Mouse (Mus musculus): ENCODE measurements at regions not wholly inside any gene's neighbourhood (a gene's known extent, or its start where the extent isn't known, plus 50 kb on each side); places are given as distances from the start of the nearest gene placed in this dataset.

DNA sequence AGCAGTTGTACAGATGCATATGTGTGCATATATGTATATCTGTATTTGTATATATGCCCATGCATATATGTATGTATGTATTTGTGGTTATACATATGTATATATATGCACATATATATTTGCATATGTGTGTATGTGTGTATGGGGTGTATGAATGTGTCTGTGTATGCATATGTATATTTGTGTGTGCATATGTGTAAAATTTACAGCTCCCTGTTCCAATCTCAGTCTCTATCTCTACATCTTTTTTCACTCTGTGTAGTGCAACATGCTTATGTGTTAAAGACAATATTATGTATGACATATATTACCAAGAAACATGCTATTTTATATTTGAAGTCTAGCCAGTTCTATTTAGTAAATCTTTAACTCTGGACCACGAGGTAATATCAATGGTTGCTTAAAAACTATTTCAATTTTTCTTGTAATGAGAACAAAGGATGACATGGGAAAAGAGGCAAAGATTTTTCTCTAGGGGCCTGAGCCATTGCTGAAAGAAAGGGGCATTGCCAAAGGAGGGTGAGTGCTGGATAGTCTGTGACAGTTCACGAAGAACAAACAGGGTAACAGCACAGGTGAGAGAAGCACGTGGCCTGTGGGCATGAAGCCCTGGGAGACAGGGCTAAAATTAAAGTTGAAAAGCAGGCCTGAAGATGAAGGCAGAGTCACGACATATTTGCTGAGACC, 769.0 kb downstream of the Ryr2 start:
- Histone ChIP-seq H3K4me2 (ENCODE audit: insufficient read depth, low read depth, poor library complexity, severe bottlenecking) (no peak overlapping the region), H3K9me3 (replicated peaks; ENCODE audit: low read length) (no peaks in the 10 kb centered on the region), H3K4me1 (ENCODE audit: control insufficient read depth in 1 of 2, insufficient read depth in 2 of 2) (no peaks in the 10 kb centered on the region), H3K4me3 (replicated peaks in 1 of 3; ENCODE audit: low read depth in 2 of 3, low read length in 2 of 3, poor library complexity in 1 of 3) (no peak overlapping the region), H3K9ac (ENCODE audit: insufficient read depth, low read depth) (no peak overlapping the region), H3K27ac (ENCODE audit: insufficient read depth, low read depth) (no peak overlapping the region), H3K36me3 (replicated peaks in 1 of 2; ENCODE audit: control insufficient read depth in 1 of 2, insufficient read depth in 1 of 2, low read length in 1 of 2) (no peaks in the 10 kb centered on the region), H3K27me3 (replicated peaks) (no peaks in the 10 kb centered on the region), H3K79me2 (replicated peaks; ENCODE audit: control insufficient read depth, extremely low read depth, insufficient read depth, poor library complexity, severe bottlenecking) (no peaks in the 10 kb centered on the region)
- TF ChIP-seq USF2 (conservative IDR thresholded peaks at IDR 0.05; ENCODE audit: low read depth, low read length) (no peak), POLR2A (IDR thresholded peaks at IDR 0.05; ENCODE audit: low read depth, low read length) (no peak), PAX5 (IDR thresholded peaks at IDR 0.05; ENCODE audit: low read length) (no peak), CHD2 (IDR thresholded peaks at IDR 0.05; ENCODE audit: low read length) (no peak), EP300 (IDR thresholded peaks at IDR 0.05; ENCODE audit: low read length) (no peak), MAFK (IDR thresholded peaks at IDR 0.05; ENCODE audit: insufficient replicate concordance, low read length) (no peak), MAX (IDR thresholded peaks at IDR 0.05; ENCODE audit: low read length) (no peak)
- DNase-seq (ENCODE audit: extremely low read depth): no peak
- dilution Hi-C loops (cut with MboI; ENCODE audit: extremely low pct_ligation_motif_present, extremely low pct_unique_long_range_greater_than_20kb, low sequenced_read_pairs): no loop called here
- in situ Hi-C loops (cut with MboI; ENCODE audit: low pct_ligation_motif_present, low pct_unique_long_range_greater_than_20kb, low sequenced_read_pairs): no loop called here

DNA sequence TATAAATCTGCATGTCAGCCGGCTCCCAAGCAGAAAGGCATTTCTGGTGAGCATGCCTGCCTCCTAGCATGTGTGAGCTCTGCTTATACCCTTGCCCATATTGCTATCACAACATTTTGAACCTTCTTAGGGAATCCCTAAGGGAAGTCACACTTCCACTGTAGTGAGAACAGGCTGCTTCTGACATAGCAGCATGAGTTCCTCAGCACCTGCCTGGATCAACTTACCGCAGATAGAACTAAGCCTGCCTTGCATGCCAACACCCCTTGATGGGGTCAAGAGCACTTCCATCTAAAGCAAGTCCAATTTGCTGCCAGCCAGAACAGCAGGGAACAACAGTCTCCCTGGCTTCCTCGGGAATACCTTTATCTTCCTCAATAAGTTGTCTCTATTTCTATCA, 769.8 kb downstream of the Ryr2 start:
- in situ Hi-C loops (cut with MboI; ENCODE audit: low pct_ligation_motif_present, low pct_unique_long_range_greater_than_20kb, low sequenced_read_pairs): no loop called here
- no peak for DNase-seq (ENCODE audit: extremely low read depth)
- Histone ChIP-seq H3K9ac (ENCODE audit: insufficient read depth, low read depth) (no peak overlapping the region), H3K4me2 (ENCODE audit: insufficient read depth, low read depth, poor library complexity, severe bottlenecking) (no peak overlapping the region), H3K27me3 (replicated peaks) (no peaks in the 10 kb centered on the region), H3K4me1 (ENCODE audit: control insufficient read depth in 1 of 2, insufficient read depth in 2 of 2) (no peaks in the 10 kb centered on the region), H3K4me3 (replicated peaks in 1 of 3; ENCODE audit: low read depth in 2 of 3, low read length in 2 of 3, poor library complexity in 1 of 3) (no peak overlapping the region), H3K79me2 (replicated peaks; ENCODE audit: control insufficient read depth, extremely low read depth, insufficient read depth, poor library complexity, severe bottlenecking) (no peaks in the 10 kb centered on the region), H3K36me3 (replicated peaks in 1 of 2; ENCODE audit: control insufficient read depth in 1 of 2, insufficient read depth in 1 of 2, low read length in 1 of 2) (no peaks in the 10 kb centered on the region), H3K27ac (ENCODE audit: insufficient read depth, low read depth) (no peak overlapping the region), H3K9me3 (replicated peaks; ENCODE audit: low read length) (no peaks in the 10 kb centered on the region)
- no peak for TF ChIP-seq IRF4 (IDR thresholded peaks at IDR 0.05; ENCODE audit: low read depth, low read length)
- TF ChIP-seq ZC3H11A (IDR thresholded peaks at IDR 0.05; ENCODE audit: low read depth, low read length): no peak
- no peak for TF ChIP-seq MAX (IDR thresholded peaks at IDR 0.05; ENCODE audit: low read length)
- no peak for TF ChIP-seq PAX5 (IDR thresholded peaks at IDR 0.05; ENCODE audit: low read length)
- no peak for TF ChIP-seq SIN3A (IDR thresholded peaks at IDR 0.05; ENCODE audit: low read length)
- no peak for TF ChIP-seq SMC3 (IDR thresholded peaks at IDR 0.05; ENCODE audit: low read depth, low read length)
- no peak for TF ChIP-seq POLR2A (IDR thresholded peaks at IDR 0.05; ENCODE audit: low read depth, low read length)
- no peak for TF ChIP-seq CTCF (conservative IDR thresholded peaks at IDR 0.05 in 1 of 2, IDR thresholded peaks at IDR 0.05 in 1 of 2; ENCODE audit: low read depth in 2 of 2, low read length in 2 of 2)
- TF ChIP-seq BHLHE40 (IDR thresholded peaks at IDR 0.05; ENCODE audit: low read depth, low read length): no peak
- dilution Hi-C loops (cut with MboI; ENCODE audit: extremely low pct_ligation_motif_present, extremely low pct_unique_long_range_greater_than_20kb, low sequenced_read_pairs): no loop called here

DNA sequence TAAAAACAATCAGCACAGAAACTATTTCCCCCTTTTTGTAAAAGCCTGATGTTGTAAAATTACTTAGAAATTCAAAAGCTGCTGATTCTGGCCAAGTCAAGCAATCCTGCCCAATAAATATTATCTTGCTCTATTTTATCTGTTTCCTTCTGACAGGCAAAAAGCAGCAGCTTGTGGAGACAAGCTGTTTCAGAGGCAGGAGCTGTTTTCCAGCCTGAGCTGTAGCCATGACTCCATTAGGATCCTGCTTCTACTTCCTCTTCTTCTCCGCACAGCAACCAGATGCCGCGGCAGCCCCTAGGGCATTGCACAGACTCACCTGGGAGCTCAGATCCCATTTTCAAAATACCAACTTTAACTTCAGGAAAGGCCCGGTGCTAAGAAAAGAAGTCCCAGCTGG, 774.8 kb downstream of the Ryr2 start:
- Histone ChIP-seq H3K79me2 (replicated peaks; ENCODE audit: control insufficient read depth, extremely low read depth, insufficient read depth, poor library complexity, severe bottlenecking) (no peaks in the 10 kb centered on the region), H3K4me1 (ENCODE audit: control insufficient read depth in 1 of 2, insufficient read depth in 2 of 2) (no peaks in the 10 kb centered on the region), H3K4me3 (replicated peaks in 1 of 3; ENCODE audit: low read depth in 2 of 3, low read length in 2 of 3, poor library complexity in 1 of 3) (no peak overlapping the region), H3K4me2 (ENCODE audit: insufficient read depth, low read depth, poor library complexity, severe bottlenecking) (no peak overlapping the region), H3K27me3 (replicated peaks) (no peaks in the 10 kb centered on the region), H3K9me3 (replicated peaks; ENCODE audit: low read length) (no peaks in the 10 kb centered on the region), H3K36me3 (replicated peaks in 1 of 2; ENCODE audit: control insufficient read depth in 1 of 2, insufficient read depth in 1 of 2, low read length in 1 of 2) (no peaks in the 10 kb centered on the region), H3K27ac (ENCODE audit: insufficient read depth, low read depth) (no peak overlapping the region), H3K9ac (ENCODE audit: insufficient read depth, low read depth) (no peak overlapping the region)
- in situ Hi-C loops (cut with MboI; ENCODE audit: low pct_ligation_motif_present, low pct_unique_long_range_greater_than_20kb, low sequenced_read_pairs): no loop called here
- no peak for TF ChIP-seq TCF12 (IDR thresholded peaks at IDR 0.05; ENCODE audit: low read depth, low read length)
- no peak for TF ChIP-seq JUND (conservative IDR thresholded peaks at IDR 0.05; ENCODE audit: low read depth, low read length)
- no peak for TF ChIP-seq ZKSCAN1 (IDR thresholded peaks at IDR 0.05; ENCODE audit: borderline replicate concordance, low read depth, low read length)
- TF ChIP-seq UBTF (IDR thresholded peaks at IDR 0.05; ENCODE audit: low read depth, low read length): no peak
- TF ChIP-seq ELF1 (IDR thresholded peaks at IDR 0.05; ENCODE audit: low read depth, low read length): no peak
- no peak for TF ChIP-seq MAX (IDR thresholded peaks at IDR 0.05; ENCODE audit: low read length)
- TF ChIP-seq RAD21 (IDR thresholded peaks at IDR 0.05; ENCODE audit: low read depth, low read length): no peak
- TF ChIP-seq CHD2 (IDR thresholded peaks at IDR 0.05; ENCODE audit: low read length): no peak
- TF ChIP-seq HCFC1 (IDR thresholded peaks at IDR 0.05; ENCODE audit: low read depth, low read length): no peak
- no peak for TF ChIP-seq USF2 (conservative IDR thresholded peaks at IDR 0.05; ENCODE audit: low read depth, low read length)
- no peak for TF ChIP-seq RCOR1 (conservative IDR thresholded peaks at IDR 0.05; ENCODE audit: low read depth, low read length)
- no peak for TF ChIP-seq KAT2A (IDR thresholded peaks at IDR 0.05; ENCODE audit: insufficient replicate concordance, low read length)
- no peak for TF ChIP-seq NRF1 (IDR thresholded peaks at IDR 0.05; ENCODE audit: low read depth, low read length)
- no peak for TF ChIP-seq MXI1 (IDR thresholded peaks at IDR 0.05; ENCODE audit: low read depth, low read length)
- no peak for DNase-seq (ENCODE audit: extremely low read depth)
- dilution Hi-C loops (cut with MboI; ENCODE audit: extremely low pct_ligation_motif_present, extremely low pct_unique_long_range_greater_than_20kb, low sequenced_read_pairs): no loop called here
